Mouse (Mus musculus): Measurements from ENCODE around the gene Pdxp.

The Pdxp gene

GRCm38 (mm10) chr15:78927788-78928457 lies 14.2 kb downstream of the Pdxp start:
- DNase-seq (ENCODE audit: low spot score): no peak

- DNase-seq (ENCODE audit: low spot score): no peak
Measured at GRCm38 (mm10) chr15:78928539-78928938, 14.8 kb downstream of the Pdxp start.

- DNase-seq (ENCODE audit: low spot score): no peak
Measured at GRCm38 (mm10) chr15:78930192-78930706, 16.5 kb downstream of the Pdxp start.

- no peak for DNase-seq (ENCODE audit: low spot score)
Measured at GRCm38 (mm10) chr15:78930801-78931426, 17.2 kb downstream of the Pdxp start.

GRCm38 (mm10) chr15:78931577-78931976 lies 17.9 kb downstream of the Pdxp start:
- no peak for DNase-seq (ENCODE audit: low spot score)

- DNase-seq (ENCODE audit: low spot score): peak; percentile 86
Measured at GRCm38 (mm10) chr15:78934784-78935320, 21.1 kb downstream of the Pdxp start, which contains the start of gene Nol12. Gene Nol12 (plus strand): TSS chr15:78934933.

GRCm38 (mm10) chr15:78936403-78936802 lies 22.7 kb downstream of the Pdxp start:
- no peak for DNase-seq (ENCODE audit: low spot score)

GRCm38 (mm10) chr15:78937311-78937710 lies 23.6 kb downstream of the Pdxp start:
- no peak for DNase-seq (ENCODE audit: low spot score)

- DNase-seq (ENCODE audit: low spot score): no peak
Measured at GRCm38 (mm10) chr15:78937963-78938362, 24.2 kb downstream of the Pdxp start.

GRCm38 (mm10) chr15:78940325-78940724 lies 26.6 kb downstream of the Pdxp start:
- DNase-seq (ENCODE audit: low spot score): no peak

- peak; percentile 73 for DNase-seq (ENCODE audit: low spot score)
Measured at GRCm38 (mm10) chr15:78942663-78943062, 28.9 kb downstream of the Pdxp start.

GRCm38 (mm10) chr15:78946232-78946631 lies 32.5 kb downstream of the Pdxp start:
- no peak for DNase-seq (ENCODE audit: low spot score)

GRCm38 (mm10) chr15:78947657-78948056 lies 33.9 kb downstream of the Pdxp start, which contains the start of gene Triobp:
Gene Triobp (plus strand): TSS chr15:78947724.
- no peak for DNase-seq (ENCODE audit: low spot score)

GRCm38 (mm10) chr15:78948152-78948725 lies 34.5 kb downstream of the Pdxp start:
- DNase-seq (ENCODE audit: low spot score): no peak

GRCm38 (mm10) chr15:78948883-78949282 lies 35.2 kb downstream of the Pdxp start:
- DNase-seq (ENCODE audit: low spot score): no peak

- DNase-seq (ENCODE audit: low spot score): no peak
Measured at GRCm38 (mm10) chr15:78955663-78956062, 41.9 kb downstream of the Pdxp start.

GRCm38 (mm10) chr15:78956351-78956750 lies 42.6 kb downstream of the Pdxp start:
- no peak for DNase-seq (ENCODE audit: low spot score)

- DNase-seq (ENCODE audit: low spot score): no peak
Measured at GRCm38 (mm10) chr15:78957021-78957420, 43.3 kb downstream of the Pdxp start.

GRCm38 (mm10) chr15:78959537-78959936 lies 45.8 kb downstream of the Pdxp start:
- DNase-seq (ENCODE audit: low spot score): no peak

GRCm38 (mm10) chr15:78960088-78960487 lies 46.4 kb downstream of the Pdxp start:
- no peak for DNase-seq (ENCODE audit: low spot score)

- DNase-seq (ENCODE audit: low spot score): no peak
Measured at GRCm38 (mm10) chr15:78962885-78963284, 49.2 kb downstream of the Pdxp start.
